Mouse (Mus musculus): Measurements from ENCODE around the gene Nat10. TPM values are rescaled to one million over a fixed set of nuclear protein-coding genes. Genes with fewer than 3 reads are reported as not detected.

Gene Nat10
- polyA plus RNA-seq (2015; fragmentation: Nextera tagmentation; extraction: Ambion mirVana), result 6.2 TPM in 2 replicates

DNA sequence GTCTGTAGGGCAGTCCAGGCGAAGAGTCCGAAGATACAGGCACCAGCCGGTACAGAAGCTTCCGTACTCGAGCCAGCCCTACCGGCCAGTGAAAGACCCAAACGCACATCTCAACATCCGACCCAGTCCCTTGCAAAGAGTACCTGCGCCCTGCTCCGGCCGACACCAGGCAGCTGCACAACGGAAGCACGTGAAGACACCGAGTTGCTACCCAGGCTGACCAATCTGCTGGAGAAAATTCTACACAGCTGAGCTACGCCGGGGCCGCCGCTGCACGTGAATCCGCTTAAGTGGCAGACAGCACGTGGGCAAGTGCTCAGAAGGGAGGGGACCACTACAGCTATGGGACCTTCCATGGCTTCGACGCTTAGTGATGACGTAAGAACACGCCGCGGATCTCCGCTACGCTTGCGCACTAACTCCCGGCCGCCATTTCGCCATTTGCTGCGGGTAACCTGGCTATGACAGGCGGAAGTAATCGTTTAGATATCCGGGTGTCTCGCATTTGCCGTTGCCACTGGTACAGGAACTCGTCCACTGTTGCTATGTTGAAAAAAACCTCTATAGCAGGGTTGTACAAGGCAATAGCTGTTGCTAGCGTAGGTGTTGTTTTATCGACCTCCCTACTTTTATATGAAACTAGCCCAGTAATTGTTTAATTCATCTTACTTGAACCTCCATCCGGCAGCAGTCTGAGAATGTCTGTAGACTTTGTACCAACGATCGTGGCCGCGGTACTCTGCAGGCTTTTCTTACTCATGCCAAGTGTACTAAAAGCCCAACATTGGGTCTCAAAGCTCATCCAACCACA is at the start of gene Nat10:
TSS of gene Nat10 (minus strand) at position 365 of the 811 bp plus-strand sequence.
- under 1% methylated on average over 47 of the region's 47 CpGs for WGBS
- Histone ChIP-seq H3K27me3 (replicated peaks; ENCODE audit: insufficient read depth, low read length) (no peaks in the 10 kb centered on the region), H3K4me1 (ENCODE audit: insufficient read depth, low read depth, low read length) (no peaks in the 10 kb centered on the region), H3K9me3 (ENCODE audit: low read length) (no peaks in the 10 kb centered on the region), H3K9ac (replicated peaks; ENCODE audit: low read depth) (peak within 1 kb of the TSS; percentile 48), H3K27ac (ENCODE audit: low read length) (peak within 1 kb of the TSS; percentile 64), H3K4me3 (ENCODE audit: low read depth, low read length) (peak within 1 kb of the TSS; percentile 74), H3K36me3 (ENCODE audit: insufficient read depth, low read length) (no peaks in the 10 kb centered on the region; the same call in 1 of the 2 replicates), H3K4me2 (replicated peaks; ENCODE audit: low read depth, low read length) (peak within 1 kb of the TSS; percentile 91)
- ATAC-seq, result peak; percentile 98
- TF ChIP-seq CTCF (IDR thresholded peaks at IDR 0.05), result no peak
- peak; percentile 56; the same call in 1 of the 2 replicates for TF ChIP-seq EP300 (IDR thresholded peaks at IDR 0.05)
- peak; percentile 99 for DNase-seq (ENCODE audit: low spot score)

DNA sequence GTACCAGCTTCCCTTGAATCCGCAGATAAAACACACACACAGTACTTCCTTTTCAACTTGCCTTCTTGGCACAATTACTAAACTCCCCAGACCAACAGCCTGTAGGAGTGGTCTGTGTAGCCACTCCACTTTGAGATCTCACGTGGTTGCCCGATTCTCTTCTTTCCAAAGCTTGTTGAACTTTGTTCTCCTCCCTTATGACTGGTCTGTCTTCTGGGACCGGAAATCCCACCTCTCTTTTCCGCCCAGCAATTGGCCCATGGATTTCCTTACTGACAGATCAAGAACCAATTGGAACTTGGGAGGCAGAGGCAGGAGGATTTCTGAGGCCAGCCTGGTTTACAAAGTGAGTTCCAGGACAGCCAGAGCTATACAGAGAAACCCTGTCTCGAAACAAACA is 49.3 kb upstream of the Nat10 start:
- no peaks in the 10 kb centered on the region for H3K27me3 ChIP-seq (replicated peaks; ENCODE audit: insufficient read depth, low read length)
- H3K9me3 ChIP-seq (ENCODE audit: low read length), result no peaks in the 10 kb centered on the region
- no peak overlapping the region for H3K4me3 ChIP-seq (ENCODE audit: low read depth, low read length)
- H3K27ac ChIP-seq (ENCODE audit: low read length), result no peak overlapping the region
- WGBS, result 67% methylated on average over 6 of the region's 6 CpGs
- H3K4me2 ChIP-seq (replicated peaks; ENCODE audit: low read depth, low read length), result no peak overlapping the region
- H3K9ac ChIP-seq (replicated peaks; ENCODE audit: low read depth), result no peak overlapping the region
- DNase-seq (ENCODE audit: low spot score) (no peak), ATAC-seq (no peak)
- no peak for TF ChIP-seq CTCF (IDR thresholded peaks at IDR 0.05)
- TF ChIP-seq EP300 (IDR thresholded peaks at IDR 0.05), result no peak
- H3K36me3 ChIP-seq (ENCODE audit: insufficient read depth, low read length), result no peaks in the 10 kb centered on the region
- no peaks in the 10 kb centered on the region for H3K4me1 ChIP-seq (ENCODE audit: insufficient read depth, low read depth, low read length)

GRCm38 (mm10) chr2:103808466-103808865 is 47.4 kb upstream of the Nat10 start:
- Histone ChIP-seq H3K4me2 (replicated peaks; ENCODE audit: low read depth, low read length) (no peak overlapping the region), H3K9me3 (ENCODE audit: low read length) (no peaks in the 10 kb centered on the region), H3K4me3 (ENCODE audit: low read depth, low read length) (no peak overlapping the region), H3K27me3 (replicated peaks; ENCODE audit: insufficient read depth, low read length) (no peaks in the 10 kb centered on the region), H3K27ac (ENCODE audit: low read length) (no peak overlapping the region), H3K9ac (replicated peaks; ENCODE audit: low read depth) (no peak overlapping the region), H3K36me3 (ENCODE audit: insufficient read depth, low read length) (no peaks in the 10 kb centered on the region), H3K4me1 (ENCODE audit: insufficient read depth, low read depth, low read length) (no peaks in the 10 kb centered on the region)
- DNase-seq (ENCODE audit: low spot score) (no peak), ATAC-seq (no peak)
- no peak for TF ChIP-seq EP300 (IDR thresholded peaks at IDR 0.05)
- TF ChIP-seq CTCF (IDR thresholded peaks at IDR 0.05), result no peak

DNA sequence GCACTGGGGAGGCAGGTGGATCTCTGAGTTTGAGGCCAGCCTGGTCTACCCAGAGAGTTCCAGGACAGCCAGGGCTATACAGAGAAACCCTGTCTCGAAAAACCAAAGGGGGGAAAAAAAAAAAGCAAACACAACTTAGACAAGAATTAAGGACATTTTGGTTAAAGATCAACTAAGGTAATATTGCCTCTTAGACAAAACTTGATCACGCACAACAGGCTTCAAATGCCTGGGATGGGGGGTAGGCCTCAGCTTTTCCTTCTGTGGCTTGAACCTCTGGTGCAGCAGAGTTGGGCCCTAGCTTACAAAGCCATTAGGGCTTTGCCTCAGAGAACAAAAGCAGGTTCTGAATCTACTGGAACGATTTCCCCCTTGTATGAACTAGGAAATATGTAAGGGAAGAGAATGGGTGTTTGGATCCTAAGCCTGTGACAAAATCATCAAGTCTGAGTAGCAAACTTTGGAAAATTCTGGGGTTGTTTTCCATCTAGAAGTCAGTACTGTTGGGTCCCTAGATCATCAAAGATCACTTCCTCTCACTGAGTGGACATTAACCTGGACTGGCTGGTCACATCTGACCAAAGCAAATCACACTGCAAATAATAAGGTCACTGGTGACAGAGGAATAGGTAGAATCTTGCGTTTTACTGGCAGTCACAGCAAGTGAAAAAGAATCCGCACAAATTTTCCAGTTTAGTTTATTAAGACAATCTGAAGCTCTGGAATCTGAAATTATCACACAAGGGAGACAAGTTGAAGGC is 42.9 kb upstream of the Nat10 start:
- Histone ChIP-seq H3K4me1 (ENCODE audit: insufficient read depth, low read depth, low read length) (no peaks in the 10 kb centered on the region), H3K27me3 (replicated peaks; ENCODE audit: insufficient read depth, low read length) (no peaks in the 10 kb centered on the region), H3K4me3 (ENCODE audit: low read depth, low read length) (no peak overlapping the region), H3K4me2 (replicated peaks; ENCODE audit: low read depth, low read length) (no peak overlapping the region), H3K36me3 (ENCODE audit: insufficient read depth, low read length) (no peaks in the 10 kb centered on the region), H3K9me3 (ENCODE audit: low read length) (no peaks in the 10 kb centered on the region), H3K27ac (ENCODE audit: low read length) (no peak overlapping the region), H3K9ac (replicated peaks; ENCODE audit: low read depth) (no peak overlapping the region)
- ATAC-seq (no peak), DNase-seq (ENCODE audit: low spot score) (no peak)
- no peak for TF ChIP-seq CTCF (IDR thresholded peaks at IDR 0.05)
- WGBS, result 66% methylated on average over 5 of the region's 5 CpGs

- TF ChIP-seq CTCF (IDR thresholded peaks at IDR 0.05) (no peak), EP300 (IDR thresholded peaks at IDR 0.05) (no peak)
- Histone ChIP-seq H3K4me1 (ENCODE audit: insufficient read depth, low read depth, low read length) (no peaks in the 10 kb centered on the region), H3K4me3 (ENCODE audit: low read depth, low read length) (no peak overlapping the region), H3K36me3 (ENCODE audit: insufficient read depth, low read length) (no peaks in the 10 kb centered on the region), H3K9ac (replicated peaks; ENCODE audit: low read depth) (no peak overlapping the region), H3K27me3 (replicated peaks; ENCODE audit: insufficient read depth, low read length) (no peaks in the 10 kb centered on the region), H3K4me2 (replicated peaks; ENCODE audit: low read depth, low read length) (no peak overlapping the region), H3K27ac (ENCODE audit: low read length) (no peak overlapping the region), H3K9me3 (ENCODE audit: low read length) (no peaks in the 10 kb centered on the region)
- DNase-seq (ENCODE audit: low spot score) (no peak), ATAC-seq (no peak)
- 78% methylated on average over 1 of the region's 1 CpGs for WGBS
Measured at GRCm38 (mm10) chr2:103802422-103802821, 41.4 kb upstream of the Nat10 start.

- Histone ChIP-seq H3K4me2 (replicated peaks; ENCODE audit: low read depth, low read length) (peak within 1 kb of the TSS; percentile 85), H3K27ac (ENCODE audit: low read length) (peak within 1 kb of the TSS; percentile 99), H3K9ac (replicated peaks; ENCODE audit: low read depth) (peak within 1 kb of the TSS; percentile 96), H3K4me1 (ENCODE audit: insufficient read depth, low read depth, low read length) (no peaks in the 10 kb centered on the region), H3K9me3 (ENCODE audit: low read length) (no peaks in the 10 kb centered on the region), H3K36me3 (ENCODE audit: insufficient read depth, low read length) (no peaks in the 10 kb centered on the region), H3K27me3 (replicated peaks; ENCODE audit: insufficient read depth, low read length) (no peaks in the 10 kb centered on the region), H3K4me3 (ENCODE audit: low read depth, low read length) (peak within 1 kb of the TSS; percentile 100)
- WGBS, result under 1% methylated on average over 31 of the region's 33 CpGs
- ATAC-seq (peak; percentile 95), DNase-seq (ENCODE audit: low spot score) (peak; percentile 98)
- TF ChIP-seq CTCF (IDR thresholded peaks at IDR 0.05) (peak; percentile 12; the same call in 1 of the 2 replicates), EP300 (IDR thresholded peaks at IDR 0.05) (peak; percentile 78)
Measured at GRCm38 (mm10) chr2:103797491-103798009, 36.5 kb upstream of the Nat10 start, which contains the start of gene Caprin1. Gene Caprin1 (minus strand): TSS chr2:103797649.

Measured in lung, postnatal 0 days (tissue).